Mouse (Mus musculus): ENCODE measurements around the gene Bcas2.
"Not testable (repeated sequence)": the region's sequence is repeated elsewhere in the genome, so short reads cannot be mapped to it uniquely, and the experiment has no call there.

Gene Bcas2

DNA sequence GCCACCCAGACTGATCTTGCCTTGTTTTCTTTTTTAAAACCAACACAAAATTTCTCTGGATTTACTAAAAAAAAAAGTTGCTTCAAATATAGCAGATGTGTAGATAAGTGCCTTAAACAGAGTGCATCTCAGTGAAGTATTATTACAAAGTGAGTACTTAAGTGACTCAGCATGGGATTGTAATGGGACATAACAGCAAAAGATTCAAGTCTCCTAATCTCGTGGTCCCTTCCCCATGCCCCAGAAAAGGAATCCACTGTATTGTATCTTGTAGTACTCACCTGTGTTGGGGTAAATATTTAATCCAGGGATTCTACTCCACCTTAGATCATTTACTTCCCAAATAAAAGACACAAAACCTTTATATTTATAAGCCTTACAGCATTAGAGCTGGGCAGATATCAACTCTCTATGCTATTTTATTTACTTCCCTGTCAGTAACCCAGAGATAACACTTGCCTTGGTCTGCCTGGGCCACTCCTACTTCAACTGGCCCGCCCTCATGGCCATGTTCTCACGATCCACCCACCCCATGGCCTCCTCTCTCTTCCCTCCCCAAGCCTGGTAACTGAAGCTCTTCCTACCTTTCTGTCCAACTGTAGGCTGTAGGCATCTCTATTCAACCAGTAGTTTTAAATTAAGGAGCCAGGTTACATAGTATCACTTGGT lies 12.1 kb upstream of the Bcas2 start:
- no peak for DNase-seq (ENCODE audit: low spot score in 2 of 2)

DNA sequence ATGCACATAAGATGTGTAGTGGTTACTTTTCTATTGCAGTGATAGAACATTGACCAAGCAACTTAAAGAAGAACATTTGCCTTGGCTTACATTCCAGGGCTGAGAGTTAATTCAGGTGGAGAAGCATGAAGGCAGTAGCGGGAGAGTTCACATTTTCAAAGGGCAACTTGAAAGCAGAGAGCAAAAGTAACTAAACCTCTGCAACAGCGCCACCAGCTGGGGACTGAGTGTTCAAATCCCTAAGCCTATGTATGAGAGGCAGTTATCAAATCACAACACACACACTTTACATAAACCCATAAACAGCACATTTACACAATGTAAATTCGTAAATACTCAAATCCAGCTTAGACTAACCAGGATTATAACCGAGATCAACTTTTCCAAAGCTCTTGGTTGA lies 1.7 kb upstream of the Bcas2 start:
- DNase-seq (ENCODE audit: low spot score in 2 of 2), result peak; percentile 65 to 73

GRCm38 (mm10) chr3:103172615-103173014 lies 1.2 kb downstream of the Bcas2 start:
- no peak for DNase-seq (ENCODE audit: low spot score in 2 of 2)

DNA sequence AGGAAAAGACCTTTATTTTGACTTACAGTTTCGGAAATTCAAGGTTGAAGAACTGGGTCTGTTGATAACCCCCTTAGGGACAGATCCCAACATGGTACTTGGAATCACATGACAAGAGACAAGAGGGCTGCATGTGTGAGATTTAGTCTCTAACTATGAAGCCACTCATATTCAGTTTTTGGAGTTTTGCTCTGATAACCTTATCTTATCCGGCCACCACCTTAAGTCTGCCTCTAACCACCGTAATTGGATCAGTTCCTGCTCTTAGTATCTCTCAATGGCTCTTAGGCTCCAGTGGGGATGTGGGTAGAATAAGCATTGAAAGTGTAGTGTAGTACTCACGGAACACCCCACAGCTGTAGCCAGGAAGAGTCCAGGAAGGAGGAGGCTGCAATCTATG lies 5.3 kb downstream of the Bcas2 start:
- DNase-seq (ENCODE audit: low spot score in 2 of 2), result no peak

DNA sequence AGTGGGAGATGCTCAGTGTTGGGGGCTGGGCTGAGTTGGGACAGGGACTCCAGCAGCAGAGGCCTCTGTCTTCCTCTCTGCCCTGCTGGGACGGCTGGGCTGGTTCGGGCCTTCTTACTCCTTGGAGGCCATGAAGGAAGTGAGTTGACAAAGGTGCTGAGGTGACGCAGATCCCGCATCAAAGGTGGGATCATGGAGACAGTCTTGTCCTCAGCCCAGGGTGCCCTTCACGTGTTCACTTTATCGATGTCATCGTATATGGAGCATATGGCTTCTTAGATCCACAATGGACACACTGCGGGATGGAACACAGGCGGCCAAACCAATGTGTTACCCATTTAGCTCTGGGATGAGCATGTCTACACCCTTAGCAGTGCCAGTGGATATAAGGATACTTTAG lies 8.1 kb downstream of the Bcas2 start:
- DNase-seq (ENCODE audit: low spot score in 2 of 2), result no peak

DNA sequence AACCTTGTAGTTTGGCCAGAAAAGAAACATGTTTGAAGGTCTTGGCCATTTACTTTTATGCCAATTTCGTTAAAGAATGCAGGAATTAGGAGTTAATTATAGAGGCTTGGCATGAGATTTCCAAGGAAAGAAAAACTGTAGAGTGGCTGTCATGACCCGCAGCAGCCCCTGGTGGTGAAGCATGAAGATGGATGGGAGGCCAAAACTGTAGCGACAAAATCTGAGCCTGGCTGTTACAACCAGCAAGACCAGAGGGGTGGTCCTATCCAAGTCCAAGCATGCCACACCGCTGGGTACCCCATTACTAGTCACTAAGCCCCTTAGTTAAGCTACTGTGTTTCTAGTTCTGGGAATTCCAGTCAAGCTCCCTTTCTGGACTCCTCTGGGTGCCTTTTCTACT lies 9.7 kb downstream of the Bcas2 start:
- DNase-seq (ENCODE audit: low spot score in 2 of 2), result no peak

DNA sequence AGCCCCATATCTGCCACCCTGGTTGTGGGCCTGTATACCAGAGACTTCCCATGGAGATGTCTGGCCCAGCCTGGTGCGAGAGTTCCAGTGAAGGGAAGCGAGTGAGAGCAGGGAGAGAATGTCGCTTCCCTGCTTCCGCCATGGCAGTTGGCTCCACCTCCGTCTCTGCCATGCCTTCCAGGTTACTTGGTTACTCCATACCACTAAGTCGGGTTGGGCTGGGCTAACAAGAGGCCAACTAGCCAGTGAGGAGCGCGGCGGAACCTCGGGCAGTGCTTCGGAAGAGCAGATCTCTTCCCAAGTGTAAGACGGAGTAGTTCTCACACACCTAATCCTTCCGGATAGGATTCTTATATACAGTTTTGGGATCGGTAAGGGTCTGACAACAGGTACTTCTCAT lies 11.4 kb downstream of the Bcas2 start:
- no peak for DNase-seq (ENCODE audit: low spot score in 2 of 2)

- not testable (repeated sequence) for DNase-seq (ENCODE audit: low spot score in 2 of 2)
Observed at GRCm38 (mm10) chr3:103184467-103184866, 13.0 kb downstream of the Bcas2 start.

DNA sequence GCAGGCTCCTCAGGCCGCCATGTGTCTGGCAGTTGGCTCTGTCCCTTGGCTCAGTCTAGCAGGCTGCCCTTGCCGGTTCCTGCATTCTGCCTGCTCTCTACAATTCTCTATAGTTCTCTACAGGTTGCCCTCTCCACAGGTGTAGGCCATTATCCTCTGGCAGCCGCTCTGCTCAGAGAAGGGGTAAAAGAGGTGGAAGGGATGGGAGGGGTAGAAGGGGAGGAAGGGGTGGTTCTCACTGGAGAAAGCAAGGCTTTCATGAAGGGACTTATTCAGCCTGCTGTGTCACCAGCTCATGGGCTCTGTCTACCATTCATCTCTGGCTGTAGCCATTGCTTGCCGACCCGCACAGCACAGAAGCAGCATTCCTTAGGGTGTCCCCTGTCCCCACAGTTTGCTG lies 17.0 kb downstream of the Bcas2 start:
- DNase-seq (ENCODE audit: low spot score in 2 of 2), result no peak

DNA sequence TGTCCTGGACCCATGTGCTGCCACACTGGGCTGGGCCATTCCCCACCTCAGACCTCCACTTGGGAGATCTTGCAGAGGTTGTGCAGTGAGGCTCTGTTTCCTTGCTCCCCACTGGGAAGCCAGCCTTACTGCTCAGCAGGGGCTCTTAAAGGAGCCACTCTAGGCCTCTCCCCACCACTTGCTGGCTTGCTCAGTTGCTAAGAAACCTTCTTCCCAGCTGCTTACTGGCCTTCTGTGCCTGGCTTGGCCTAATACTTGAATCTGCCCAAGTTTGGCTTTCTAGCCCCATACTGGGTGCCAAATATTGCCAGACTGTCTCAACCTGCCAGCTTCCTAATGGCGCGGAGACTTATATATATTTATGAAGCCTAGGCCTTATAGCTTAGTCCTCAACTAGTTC lies 17.4 kb downstream of the Bcas2 start:
- no peak for DNase-seq (ENCODE audit: low spot score in 2 of 2)

GRCm38 (mm10) chr3:103192161-103192560 lies 20.7 kb downstream of the Bcas2 start:
- DNase-seq (ENCODE audit: low spot score in 2 of 2), result no peak

DNA sequence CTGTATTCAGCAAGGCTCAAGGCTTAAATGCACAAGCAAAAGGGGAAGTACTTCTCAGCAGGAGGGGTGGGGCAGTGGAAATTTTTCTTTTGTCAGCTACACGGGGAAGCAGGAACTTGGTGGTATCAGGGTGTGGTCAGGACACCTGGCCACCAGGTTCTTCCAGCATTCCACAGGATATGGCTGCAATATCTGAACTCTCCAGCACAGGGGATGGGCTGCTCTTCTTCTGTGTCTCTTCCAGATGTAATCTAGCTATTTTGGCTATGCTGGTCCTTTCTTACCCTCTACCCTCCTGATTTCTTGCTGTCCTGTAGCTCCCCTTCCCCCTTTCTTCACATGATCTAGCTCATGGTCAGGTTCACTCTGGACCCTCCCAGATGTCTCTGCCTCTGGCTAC lies 21.7 kb downstream of the Bcas2 start:
- no peak for DNase-seq (ENCODE audit: low spot score in 2 of 2)

- DNase-seq (ENCODE audit: low spot score in 2 of 2), result no peak
Observed at GRCm38 (mm10) chr3:103196320-103196823, 24.9 kb downstream of the Bcas2 start.

GRCm38 (mm10) chr3:103199386-103199785 lies 27.9 kb downstream of the Bcas2 start:
- DNase-seq (ENCODE audit: low spot score in 2 of 2), result no peak

DNA sequence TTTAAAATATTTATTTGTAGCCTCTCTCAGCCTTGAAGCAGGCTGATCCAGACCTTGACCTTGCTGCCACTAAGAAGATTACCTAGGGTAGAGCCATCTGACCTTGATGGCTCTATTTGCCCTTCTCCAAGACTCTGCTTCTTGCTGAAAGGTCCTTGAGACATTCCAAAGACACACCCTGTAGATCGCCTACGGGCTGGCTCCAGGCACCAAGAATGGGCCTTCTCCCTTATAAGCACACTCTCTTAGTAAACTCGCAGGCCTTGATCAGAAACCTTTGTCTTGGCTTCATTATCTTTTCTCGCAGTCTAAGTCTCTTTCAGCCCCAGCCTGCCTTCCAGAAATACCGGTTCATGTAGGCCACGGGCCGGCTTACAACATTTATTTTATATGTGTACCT lies 29.6 kb downstream of the Bcas2 start:
- not testable (repeated sequence) for DNase-seq (ENCODE audit: low spot score in 2 of 2)

DNA sequence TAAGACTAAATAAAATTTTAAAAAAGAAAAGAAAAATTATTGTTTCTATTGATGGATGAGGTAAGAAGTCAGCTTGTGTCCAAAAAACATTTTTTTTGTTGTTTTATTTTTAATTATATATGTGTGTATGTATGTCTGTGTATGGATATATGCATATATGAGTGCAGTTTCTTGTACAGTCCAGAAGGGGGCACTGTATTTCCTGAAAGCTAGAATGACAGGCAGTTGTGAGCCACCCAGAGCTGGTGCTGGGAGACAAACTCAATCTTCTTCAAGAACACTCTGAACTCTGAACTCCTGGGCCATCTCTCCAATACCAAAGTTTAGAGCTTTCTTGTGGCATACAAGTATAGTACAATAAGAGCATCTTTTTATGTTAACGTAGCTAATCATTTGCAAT lies 32.1 kb downstream of the Bcas2 start:
- DNase-seq (ENCODE audit: low spot score in 2 of 2), result no peak

GRCm38 (mm10) chr3:103204445-103204844 lies 33.0 kb downstream of the Bcas2 start:
- DNase-seq (ENCODE audit: low spot score in 2 of 2), result no peak

DNA sequence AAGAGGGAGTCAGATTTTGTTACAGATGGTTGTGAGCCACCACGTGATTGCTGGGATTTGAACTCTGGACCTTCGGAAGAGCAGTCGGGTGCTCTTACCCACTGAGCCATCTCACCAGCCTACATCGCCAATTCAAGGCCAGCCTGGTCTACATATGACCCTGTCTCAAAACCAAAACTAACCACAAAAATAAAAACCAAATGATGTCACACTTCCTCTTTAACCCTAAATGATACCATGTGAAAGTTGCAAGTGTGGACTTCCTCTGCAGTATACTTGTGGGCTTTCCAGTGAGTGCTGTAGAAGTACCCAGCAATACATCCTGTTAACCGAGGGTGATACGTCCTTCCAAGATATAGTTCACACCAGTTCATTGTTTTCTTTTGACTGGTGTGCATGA lies 34.9 kb downstream of the Bcas2 start:
- no peak for DNase-seq (ENCODE audit: low spot score in 2 of 2)

DNA sequence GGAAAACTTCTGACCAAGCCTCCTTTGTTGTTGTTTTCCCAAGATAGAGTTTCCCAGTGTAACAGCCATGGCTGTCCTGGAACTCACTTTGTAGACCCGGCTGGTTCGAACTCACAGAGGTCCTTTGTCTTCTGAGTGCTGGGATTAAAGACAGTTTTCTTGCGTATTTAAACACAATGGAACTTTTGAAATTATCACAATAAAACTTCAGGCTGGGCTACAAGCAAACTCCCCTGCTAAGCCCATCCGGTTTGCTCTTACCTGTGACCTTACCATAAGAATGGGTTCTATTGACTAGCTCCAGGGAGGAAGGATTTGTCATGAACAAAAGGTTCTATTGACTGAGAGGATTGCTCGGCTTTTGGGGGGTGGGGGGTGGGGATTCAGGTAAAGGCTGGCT lies 36.3 kb downstream of the Bcas2 start:
- no peak for DNase-seq (ENCODE audit: low spot score in 2 of 2)

GRCm38 (mm10) chr3:103208237-103208636 lies 36.8 kb downstream of the Bcas2 start:
- no peak for DNase-seq (ENCODE audit: low spot score in 2 of 2)

- no peak for DNase-seq (ENCODE audit: low spot score in 2 of 2)
Observed at GRCm38 (mm10) chr3:103211101-103211500, 39.6 kb downstream of the Bcas2 start.

- DNase-seq (ENCODE audit: low spot score in 2 of 2), result no peak
Observed at GRCm38 (mm10) chr3:103212142-103212541, 40.7 kb downstream of the Bcas2 start.

- DNase-seq (ENCODE audit: low spot score in 2 of 2), result no peak
Observed at GRCm38 (mm10) chr3:103213537-103213936, 42.1 kb downstream of the Bcas2 start.
